Mouse (Mus musculus): Measurements from ENCODE around the gene Galnt16. TPM values are rescaled to one million over a fixed set of nuclear protein-coding genes. Genes with fewer than 3 reads are reported as not detected.

Galnt16 gene
- polyA plus RNA-seq, 2 experiments, result 15.7 to 19.1 TPM

DNA sequence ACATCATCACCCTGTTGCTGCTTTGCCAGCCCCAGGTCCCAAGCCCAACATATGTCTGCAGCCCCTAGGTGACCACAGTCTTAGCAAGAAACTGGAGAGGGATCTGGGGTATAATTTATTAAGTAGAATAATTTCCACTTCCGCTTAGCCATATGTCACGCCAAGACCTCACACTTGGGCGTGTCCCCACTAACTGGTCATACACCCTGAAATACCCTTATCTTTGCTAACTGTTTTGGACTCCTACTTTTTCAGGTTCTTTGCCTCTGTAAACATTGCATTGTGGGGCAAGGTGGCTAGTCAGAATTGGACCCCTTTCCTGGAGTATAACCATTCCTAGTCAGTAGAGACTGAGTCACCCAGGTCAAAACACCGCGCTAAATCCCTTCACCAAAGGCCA is 84.4 kb downstream of the Galnt16 start:
- Histone ChIP-seq H3K4me1 (ENCODE audit: control insufficient read depth, insufficient read depth, low read length) (peaks cover 12% of the 10 kb centered on the region), H3K36me3 (ENCODE audit: control insufficient read depth, insufficient read depth, low read length) (no peaks in the 10 kb centered on the region), H3K4me2 (replicated peaks; ENCODE audit: low read depth, low read length, severe bottlenecking) (no peak overlapping the region), H3K27me3 (ENCODE audit: control insufficient read depth, insufficient read depth, low read length) (no peaks in the 10 kb centered on the region), H3K27ac (replicated peaks; ENCODE audit: low read depth, low read length) (no peak overlapping the region), H3K9ac (ENCODE audit: low read depth, low read length, severe bottlenecking) (no peak overlapping the region), H3K4me3 (replicated peaks; ENCODE audit: low read length) (no peak overlapping the region), H3K9me3 (ENCODE audit: control insufficient read depth, low read length) (no peaks in the 10 kb centered on the region)
- ATAC-seq (ENCODE audit: low FRiP score, low read depth) (no peak), DNase-seq (ENCODE audit: low spot score) (no peak)
- 95% methylated on average over 5 of the region's 5 CpGs for WGBS
- TF ChIP-seq POLR2A (IDR thresholded peaks at IDR 0.05; ENCODE audit: borderline replicate concordance, extremely low read depth, insufficient read depth, insufficient read length), result no peak

DNA sequence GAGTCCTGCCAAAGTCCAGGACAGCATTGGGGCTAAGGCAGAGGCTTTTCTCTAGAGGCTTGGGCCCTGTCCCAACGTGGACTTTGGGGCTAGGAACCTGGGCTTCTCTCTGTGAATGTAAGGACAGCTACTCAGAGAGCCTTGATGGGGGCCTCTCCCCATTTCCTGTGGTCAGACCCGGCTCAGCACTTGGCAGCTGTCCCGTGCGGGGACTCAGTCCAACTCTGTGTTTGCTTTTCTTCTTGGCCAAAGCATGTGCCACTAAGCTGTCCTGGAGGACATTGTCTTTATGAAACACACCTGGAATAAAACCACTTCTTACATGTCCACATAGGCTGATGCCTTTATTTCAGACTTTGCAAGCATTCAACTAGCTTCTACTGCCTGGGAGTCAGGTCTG is 85.5 kb downstream of the Galnt16 start:
- Histone ChIP-seq H3K4me1 (ENCODE audit: control insufficient read depth, insufficient read depth, low read length) (peaks cover 12% of the 10 kb centered on the region), H3K27ac (replicated peaks; ENCODE audit: low read depth, low read length) (no peak overlapping the region), H3K4me2 (replicated peaks; ENCODE audit: low read depth, low read length, severe bottlenecking) (no peak overlapping the region), H3K9me3 (ENCODE audit: control insufficient read depth, low read length) (no peaks in the 10 kb centered on the region), H3K36me3 (ENCODE audit: control insufficient read depth, insufficient read depth, low read length) (no peaks in the 10 kb centered on the region), H3K9ac (ENCODE audit: low read depth, low read length, severe bottlenecking) (no peak overlapping the region), H3K4me3 (replicated peaks; ENCODE audit: low read length) (no peak overlapping the region), H3K27me3 (ENCODE audit: control insufficient read depth, insufficient read depth, low read length) (no peaks in the 10 kb centered on the region)
- WGBS, result 44% methylated on average over 4 of the region's 4 CpGs
- no peak for TF ChIP-seq POLR2A (IDR thresholded peaks at IDR 0.05; ENCODE audit: borderline replicate concordance, extremely low read depth, insufficient read depth, insufficient read length)
- ATAC-seq (ENCODE audit: low FRiP score, low read depth) (peak; percentile 53; the same call in 1 of the 2 replicates), DNase-seq (ENCODE audit: low spot score) (peak; percentile 44)

DNA sequence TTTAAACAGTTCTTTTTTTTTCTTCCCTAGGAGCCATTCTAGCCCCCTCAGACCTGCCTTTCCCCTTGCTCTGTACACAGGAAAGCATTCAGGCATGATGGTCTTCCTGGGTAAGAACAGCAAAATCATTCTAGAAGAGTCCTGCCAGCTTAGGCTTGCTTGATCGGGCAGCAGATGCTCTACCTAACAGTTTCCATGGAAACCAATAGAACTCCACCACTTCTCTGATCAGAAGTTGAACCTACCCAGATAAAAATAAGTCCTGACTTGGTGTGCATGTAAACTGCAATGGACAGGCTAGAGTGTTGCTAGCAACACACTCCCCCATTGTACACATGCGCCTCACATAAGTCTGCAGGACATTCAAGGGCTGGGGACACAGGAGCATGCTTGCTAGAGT is 86.1 kb downstream of the Galnt16 start:
- DNase-seq (ENCODE audit: low spot score) (no peak), ATAC-seq (ENCODE audit: low FRiP score, low read depth) (no peak)
- Histone ChIP-seq H3K27ac (replicated peaks; ENCODE audit: low read depth, low read length) (peak overlapping the region; percentile 20; the same call in 1 of the 2 replicates), H3K27me3 (ENCODE audit: control insufficient read depth, insufficient read depth, low read length) (no peaks in the 10 kb centered on the region), H3K4me3 (replicated peaks; ENCODE audit: low read length) (no peak overlapping the region), H3K4me1 (ENCODE audit: control insufficient read depth, insufficient read depth, low read length) (peaks cover 12% of the 10 kb centered on the region), H3K4me2 (replicated peaks; ENCODE audit: low read depth, low read length, severe bottlenecking) (no peak overlapping the region), H3K9me3 (ENCODE audit: control insufficient read depth, low read length) (no peaks in the 10 kb centered on the region), H3K9ac (ENCODE audit: low read depth, low read length, severe bottlenecking) (no peak overlapping the region), H3K36me3 (ENCODE audit: control insufficient read depth, insufficient read depth, low read length) (no peaks in the 10 kb centered on the region)
- WGBS, result 81% methylated on average over 2 of the region's 2 CpGs
- TF ChIP-seq POLR2A (IDR thresholded peaks at IDR 0.05; ENCODE audit: borderline replicate concordance, extremely low read depth, insufficient read depth, insufficient read length), result no peak

DNA sequence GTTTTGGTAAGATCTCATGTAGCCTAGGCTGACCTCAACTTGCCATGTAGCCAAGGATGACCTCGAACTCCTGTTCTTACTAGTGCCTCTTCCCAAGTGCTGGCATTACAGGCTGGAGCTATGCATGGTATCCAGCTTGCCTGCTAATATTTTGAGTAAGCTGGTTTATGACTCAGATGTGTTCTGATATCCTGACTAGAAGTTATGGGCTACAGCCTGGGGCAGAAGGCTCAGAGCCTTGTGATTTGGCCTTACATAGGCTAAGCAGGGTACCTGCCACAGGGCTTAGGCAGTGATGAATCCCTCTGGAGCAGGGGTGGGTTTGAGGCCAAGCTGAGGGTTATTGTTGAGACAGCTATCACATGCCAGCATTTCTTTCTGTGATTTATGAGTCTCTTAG is 90.5 kb downstream of the Galnt16 start:
- Histone ChIP-seq H3K27ac (replicated peaks; ENCODE audit: low read depth, low read length) (no peak overlapping the region), H3K9ac (ENCODE audit: low read depth, low read length, severe bottlenecking) (no peak overlapping the region), H3K4me2 (replicated peaks; ENCODE audit: low read depth, low read length, severe bottlenecking) (no peak overlapping the region), H3K4me1 (ENCODE audit: control insufficient read depth, insufficient read depth, low read length) (peaks cover 8% of the 10 kb centered on the region), H3K27me3 (ENCODE audit: control insufficient read depth, insufficient read depth, low read length) (no peaks in the 10 kb centered on the region), H3K4me3 (replicated peaks; ENCODE audit: low read length) (no peak overlapping the region), H3K9me3 (ENCODE audit: control insufficient read depth, low read length) (no peaks in the 10 kb centered on the region), H3K36me3 (ENCODE audit: control insufficient read depth, insufficient read depth, low read length) (no peaks in the 10 kb centered on the region)
- DNase-seq (ENCODE audit: low spot score) (no peak), ATAC-seq (ENCODE audit: low FRiP score, low read depth) (no peak)
- 85% methylated on average over 1 of the region's 1 CpGs for WGBS
- TF ChIP-seq POLR2A (IDR thresholded peaks at IDR 0.05; ENCODE audit: borderline replicate concordance, extremely low read depth, insufficient read depth, insufficient read length), result no peak

DNA sequence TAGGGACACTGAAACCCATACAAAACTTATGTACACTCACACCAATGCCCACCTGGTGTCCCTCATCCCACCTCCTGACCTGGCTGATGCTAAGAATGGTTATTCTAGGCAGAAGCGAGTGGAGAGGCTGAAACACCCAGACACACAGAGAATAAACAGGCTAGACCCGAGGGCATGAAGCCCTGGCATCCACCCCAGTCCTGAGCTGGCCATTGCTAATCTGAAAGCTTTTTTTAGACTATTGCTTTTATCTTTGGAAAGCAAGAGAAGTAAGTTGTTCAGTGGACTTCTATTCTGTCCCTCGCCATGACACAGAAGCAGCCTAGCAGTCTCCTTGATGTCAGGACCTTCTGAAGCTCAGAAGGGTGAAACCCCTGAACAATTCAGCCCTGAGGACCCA is 91.9 kb downstream of the Galnt16 start:
- H3K27ac ChIP-seq (replicated peaks; ENCODE audit: low read depth, low read length), result no peak overlapping the region
- H3K4me1 ChIP-seq (ENCODE audit: control insufficient read depth, insufficient read depth, low read length), result no peaks in the 10 kb centered on the region
- no peaks in the 10 kb centered on the region for H3K36me3 ChIP-seq (ENCODE audit: control insufficient read depth, insufficient read depth, low read length)
- H3K4me3 ChIP-seq (replicated peaks; ENCODE audit: low read length), result no peak overlapping the region
- DNase-seq (ENCODE audit: low spot score) (no peak), ATAC-seq (ENCODE audit: low FRiP score, low read depth) (no peak)
- H3K9me3 ChIP-seq (ENCODE audit: control insufficient read depth, low read length), result no peaks in the 10 kb centered on the region
- WGBS, result 80% methylated on average over 3 of the region's 3 CpGs
- H3K4me2 ChIP-seq (replicated peaks; ENCODE audit: low read depth, low read length, severe bottlenecking), result no peak overlapping the region
- TF ChIP-seq POLR2A (IDR thresholded peaks at IDR 0.05; ENCODE audit: borderline replicate concordance, extremely low read depth, insufficient read depth, insufficient read length), result no peak
- no peak overlapping the region for H3K9ac ChIP-seq (ENCODE audit: low read depth, low read length, severe bottlenecking)
- no peaks in the 10 kb centered on the region for H3K27me3 ChIP-seq (ENCODE audit: control insufficient read depth, insufficient read depth, low read length)

Data from limb, embryonic 14.5 days (tissue).